Comparison of ENCODE assay signal across 11 mouse cellular contexts in the genomic region with DNA sequence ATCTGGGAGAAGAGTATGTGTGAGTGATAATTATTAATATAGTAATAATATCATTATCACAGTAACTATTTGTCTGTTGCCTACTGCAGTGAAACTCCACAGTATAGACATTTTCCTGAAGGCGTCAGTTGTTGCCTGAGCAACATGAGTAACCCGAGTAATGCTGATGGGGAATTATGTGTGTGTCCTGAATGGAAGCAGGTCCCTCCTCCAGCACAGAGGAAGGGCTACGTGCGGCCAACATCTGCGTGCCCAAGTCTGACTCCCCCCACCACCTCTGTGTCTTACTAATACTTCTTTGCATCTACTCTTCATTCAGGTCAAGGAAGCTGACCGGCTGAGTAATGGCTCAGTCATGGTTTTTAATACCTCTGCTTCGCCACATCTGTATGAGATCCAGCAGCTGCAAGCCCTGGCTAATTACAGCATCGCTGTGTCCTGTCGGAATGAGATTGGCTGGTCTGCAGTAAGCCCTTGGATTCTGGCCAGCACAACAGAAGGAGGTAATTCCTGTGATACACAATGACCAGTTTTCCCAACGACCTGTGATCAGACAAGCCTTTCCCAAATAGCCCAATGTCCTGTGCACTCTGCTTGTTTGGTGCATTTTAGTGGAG. TPM values are rescaled to one million over a fixed set of nuclear protein-coding genes. Genes with fewer than 3 reads are reported as not detected.
DNase-seq lines count a peak whose midpoint lies in the region; ATAC-seq and TF ChIP-seq lines count a peak whose summit lies in the region.
"Had no signal": no experiment of that assay in that cellular context is flagged by ENCODE, and none has a peak within 500 bp of the region (broad histone marks: within the 10 kb centered on the region; RNA-seq: fewer than 3 reads in every experiment).

No protein-coding gene starts in this region.

- no peak overlapping the region for H3K27ac ChIP-seq in limb, embryonic 11.5 days (replicated peaks; ENCODE audit: low read depth, low read length)
- H3K27ac ChIP-seq in limb, embryonic 10.5 days = no peak overlapping the region
- H3K27ac ChIP-seq in heart, embryonic 14.5 days (replicated peaks in 1 of 2; ENCODE audit: control insufficient read depth in 1 of 2, insufficient read depth in 1 of 2, low read depth in 2 of 2, low read length in 2 of 2) = no peak overlapping the region
- no peak overlapping the region for H3K27ac ChIP-seq in midbrain, postnatal 0 days (ENCODE audit: low read depth, low read length)
- H3K27ac ChIP-seq: liver, embryonic 15.5 days had no signal

- H3K36me3 ChIP-seq in limb, embryonic 11.5 days (ENCODE audit: control insufficient read depth, insufficient read depth, low read length) = peaks cover 6% of the 10 kb centered on the region
- peaks cover 90% of the 10 kb centered on the region for H3K36me3 ChIP-seq in limb, embryonic 10.5 days
- peaks cover 22% of the 10 kb centered on the region for H3K36me3 ChIP-seq in heart, embryonic 14.5 days (ENCODE audit: control insufficient read depth, insufficient read depth, low read length)
- no peaks in the 10 kb centered on the region for H3K36me3 ChIP-seq in midbrain, postnatal 0 days (ENCODE audit: insufficient read depth, low read length)

- no peaks in the 10 kb centered on the region for H3K9me3 ChIP-seq in limb, embryonic 11.5 days (ENCODE audit: control insufficient read depth, low read length)
- no peaks in the 10 kb centered on the region for H3K9me3 ChIP-seq in limb, embryonic 10.5 days (replicated peaks)
- no peaks in the 10 kb centered on the region for H3K9me3 ChIP-seq in heart, embryonic 14.5 days (ENCODE audit: control insufficient read depth, low read length)
- no peaks in the 10 kb centered on the region for H3K9me3 ChIP-seq in midbrain, postnatal 0 days (ENCODE audit: low read length)
- H3K9me3 ChIP-seq: liver, embryonic 15.5 days had no signal

- H3K4me3 ChIP-seq in limb, embryonic 11.5 days (ENCODE audit: low read depth, low read length) = no peak overlapping the region
- no peak overlapping the region for H3K4me3 ChIP-seq in limb, embryonic 10.5 days
- no peak overlapping the region for H3K4me3 ChIP-seq in heart, embryonic 14.5 days (ENCODE audit: control insufficient read depth in 1 of 2, insufficient read depth in 1 of 2, low read depth in 1 of 2, low read length in 2 of 2)
- no peak overlapping the region for H3K4me3 ChIP-seq in midbrain, postnatal 0 days (ENCODE audit: low read depth, low read length)
- H3K4me3 ChIP-seq: liver, embryonic 15.5 days had no signal

- WGBS in limb, embryonic 11.5 days = 48% methylated on average over 10 of the region's 10 CpGs
- WGBS in limb, embryonic 10.5 days = 73% methylated on average over 10 of the region's 10 CpGs
- WGBS in heart, embryonic 14.5 days = 45% methylated on average over 10 of the region's 10 CpGs
- 28% methylated on average over 10 of the region's 10 CpGs for WGBS in midbrain, postnatal 0 days

- no peak for ATAC-seq in cerebellum, adult (ENCODE audit: insufficient number of reproducible peaks, low FRiP score, low TSS enrichment)
- ATAC-seq in limb, embryonic 11.5 days (ENCODE audit: insufficient number of reproducible peaks, low FRiP score, low TSS enrichment, low read depth) = no peak
- ATAC-seq in heart, embryonic 14.5 days (ENCODE audit: insufficient number of reproducible peaks, insufficient read depth, low FRiP score, low read depth) = no peak
- ATAC-seq in midbrain, postnatal 0 days (ENCODE audit: low FRiP score) = no peak; the same call in 1 of the 2 replicates
- no peak for ATAC-seq in frontal cortex, adult (ENCODE audit: low TSS enrichment)
- ATAC-seq: activated CD4-positive, CD25-positive, alpha-beta regulatory T cell, adult 4 months had no signal

- TF ChIP-seq CTCF in midbrain, postnatal 0 days (IDR thresholded peaks at IDR 0.05) = no peak

- peak; percentile 13 to 19 for DNase-seq in cerebellum, postnatal 36 days
- peak; percentile 32 for DNase-seq in limb, embryonic 11.5 days (ENCODE audit: low spot score)
- DNase-seq in limb, embryonic 10.5 days (ENCODE audit: low spot score) = no peak
- peak; percentile 58 for DNase-seq in midbrain, postnatal 0 days (ENCODE audit: low spot score)
- no peak for DNase-seq in adrenal gland, adult 8-10 months
- DNase-seq: gastrocnemius, postnatal 10 days had no signal

- H3K4me1 ChIP-seq in limb, embryonic 11.5 days (ENCODE audit: control insufficient read depth, insufficient read depth, low read length) = no peaks in the 10 kb centered on the region
- peaks cover 9% of the 10 kb centered on the region for H3K4me1 ChIP-seq in limb, embryonic 10.5 days
- peaks cover 13 to 19% of the 10 kb centered on the region in 2 experiments for H3K4me1 ChIP-seq in heart, embryonic 14.5 days (ENCODE audit: control insufficient read depth in 2 of 2, insufficient read depth in 2 of 2, low read length in 2 of 2)
- H3K4me1 ChIP-seq in midbrain, postnatal 0 days (ENCODE audit: insufficient read depth, low read length) = no peaks in the 10 kb centered on the region
- H3K4me1 ChIP-seq: liver, embryonic 15.5 days had no signal

- no peaks in the 10 kb centered on the region for H3K27me3 ChIP-seq in limb, embryonic 11.5 days (ENCODE audit: control insufficient read depth, insufficient read depth, low read length)
- H3K27me3 ChIP-seq in limb, embryonic 10.5 days (ENCODE audit: low read depth, poor library complexity, severe bottlenecking) = no peaks in the 10 kb centered on the region
- no peaks in the 10 kb centered on the region for H3K27me3 ChIP-seq in heart, embryonic 14.5 days (ENCODE audit: control insufficient read depth, insufficient read depth, low read length)
- H3K27me3 ChIP-seq in midbrain, postnatal 0 days (ENCODE audit: insufficient read depth, low read length) = no peaks in the 10 kb centered on the region
- H3K27me3 ChIP-seq: liver, embryonic 15.5 days had no signal

- no peak overlapping the region for H3K9ac ChIP-seq in limb, embryonic 11.5 days (ENCODE audit: low read length)
- no peak overlapping the region for H3K9ac ChIP-seq in heart, embryonic 14.5 days (ENCODE audit: low read length)
- no peak overlapping the region for H3K9ac ChIP-seq in midbrain, postnatal 0 days (replicated peaks; ENCODE audit: low read length, poor library complexity, severe bottlenecking)
- H3K9ac ChIP-seq: liver, embryonic 15.5 days had no signal

- no peak overlapping the region for H3K4me2 ChIP-seq in limb, embryonic 11.5 days (ENCODE audit: low read depth, severe bottlenecking)
- H3K4me2 ChIP-seq in heart, embryonic 14.5 days (ENCODE audit: low read length) = peak overlapping the region; percentile 39; the same call in 1 of the 2 replicates
- H3K4me2 ChIP-seq in midbrain, postnatal 0 days (ENCODE audit: low read depth, low read length, poor library complexity, severe bottlenecking) = 0 out of 2 replicates have a peak overlapping the region, but pooled peaks have one; percentile 5
- H3K4me2 ChIP-seq: liver, embryonic 15.5 days had no signal

RNA-seq across cellular contexts. Expression of a gene that starts 59.1 kb away (rescaled TPM):
- 24.9 and 25.1 TPM in 2 replicates for polyA plus RNA-seq in limb, embryonic 11.5 days (2014; fragmentation: Nextera tagmentation; extraction: Ambion mirVana)
- 24.6 and 28.3 TPM in 2 replicates for polyA plus RNA-seq in limb, embryonic 10.5 days (2016; fragmentation: Nextera tagmentation; extraction: Ambion mirVana)
- polyA plus RNA-seq in heart, embryonic 14.5 days (2014; fragmentation: Nextera tagmentation; extraction: Ambion mirVana) = 27.3 and 27.9 TPM in 2 replicates
- 27.7 and 32.3 TPM in 2 replicates for total RNA-seq in midbrain, postnatal 0 days (2014; rRNA removed)
- polyA plus RNA-seq in midbrain, postnatal 0 days (2015; fragmentation: Nextera tagmentation; extraction: Ambion mirVana) = 34.8 and 35.7 TPM in 2 replicates
- 10 to 100 TPM; 40.4 to 47.4 (median 44.1) TPM for total RNA-seq in adrenal gland, adult 8-10 months (2022)

Comparison
In these comparisons a context has a peak if more than half of its experiments do, and no peak if none do; other contexts are left out.
1. DNase-seq: peak in cerebellum, postnatal 36 days (2 of 2), limb, embryonic 11.5 days (single experiment) and midbrain, postnatal 0 days (single experiment); none in limb, embryonic 10.5 days (single experiment) and adrenal gland, adult 8-10 months (single experiment).